Mouse (Mus musculus) midbrain, embryonic 12.5 days (tissue): Measurements from ENCODE around the gene Camk2g. TPM values are rescaled to one million over a fixed set of nuclear protein-coding genes. Genes with fewer than 3 reads are reported as not detected.

ENCODE experiments used
- ATAC-seq: fragments of 200-750 bp; cut with Nextera tagmentation; 2 replicates; pipeline ENCODE4 v1.8.0; 2017; ENCODE audit warnings: low read depth, moderate TSS enrichment, moderate library complexity; ENCODE audit not compliant: low FRiP score
- H3K27ac ChIP-seq: fragments of 300-500 bp; sonication (generic); replicated peaks from 2 replicates; pipeline ENCODE4 v1.5.1; 2016; ENCODE audit warnings: mild to moderate bottlenecking
- H3K27me3 ChIP-seq: fragments of 300-500 bp; sonication (generic); 2 replicates; pipeline ENCODE4 v1.6.1; 2016; ENCODE audit warnings: mild to moderate bottlenecking
- H3K36me3 ChIP-seq: fragments of 300-500 bp; sonication (generic); 2 replicates; pipeline ENCODE4 v1.6.1; 2016
- H3K4me1 ChIP-seq: fragments of 300-500 bp; sonication (generic); 2 replicates; pipeline ENCODE4 v1.6.1; 2016
- H3K4me2 ChIP-seq: fragments of 300-500 bp; sonication (generic); replicated peaks from 2 replicates; pipeline ENCODE4 v1.6.1; 2016; ENCODE audit warnings: mild to moderate bottlenecking, moderate library complexity
- H3K4me3 ChIP-seq: fragments of 300-500 bp; sonication (generic); 2 replicates; pipeline ENCODE4 v1.5.1; 2016; ENCODE audit warnings: mild to moderate bottlenecking
- H3K9ac ChIP-seq: fragments of 300-500 bp; sonication (generic); replicated peaks from 2 replicates; pipeline ENCODE4 v1.6.1; 2016; ENCODE audit warnings: mild to moderate bottlenecking, moderate library complexity
- H3K9me3 ChIP-seq: fragments of 300-500 bp; sonication (generic); 2 replicates; pipeline ENCODE4 v1.6.1; 2016; ENCODE audit warnings: mild to moderate bottlenecking
- WGBS: fragments of 180-500 bp; shearing (Covaris S2); methylation state at CpG from one replicate; pipeline ENCODE4 v1.1.7; 2016; 5-methylcytosine and 5-hydroxymethylcytosine counted together
- polyA plus RNA-seq: library from polyadenylated mRNA; unstranded; fragments of >200 nt; fragmentation: Nextera tagmentation; extraction: Ambion mirVana; gene quantifications from 2 replicates; pipeline ENCODE4 v1.2.1, GENCODE M21; 2016

Camk2g gene
- polyA plus RNA-seq, 1 experiment from 2014 or later, result 56.8 TPM

DNA sequence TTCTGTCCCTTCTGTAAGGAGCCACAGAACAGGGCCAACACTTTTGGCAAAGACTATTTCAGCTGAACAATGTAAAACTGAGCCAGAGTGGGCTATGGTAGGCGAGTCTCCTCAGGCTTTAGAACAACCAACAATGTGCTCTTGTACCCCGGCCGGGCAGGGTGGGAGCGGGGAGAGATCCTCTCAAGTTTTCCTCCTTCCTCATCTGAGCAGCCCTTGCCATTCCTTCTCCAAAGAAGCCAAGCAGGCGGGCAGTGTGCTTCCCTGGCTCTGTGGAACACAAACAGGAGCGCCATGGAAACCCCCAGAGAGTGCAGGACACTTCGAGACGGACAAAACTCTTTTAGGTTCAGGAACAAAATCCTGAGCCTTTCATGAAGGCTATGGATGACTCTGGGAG lies 15.4 kb downstream of the Camk2g start:
- 83% methylated on average over 8 of the region's 8 CpGs for WGBS
- no peak for ATAC-seq
- Histone ChIP-seq H3K27me3 (no peaks in the 10 kb centered on the region), H3K4me3 (no peak overlapping the region), H3K9me3 (no peaks in the 10 kb centered on the region), H3K4me1 (peaks cover 22% of the 10 kb centered on the region), H3K9ac (no peak overlapping the region), H3K4me2 (no peak overlapping the region), H3K36me3 (peaks cover 45% of the 10 kb centered on the region), H3K27ac (no peak overlapping the region)

DNA sequence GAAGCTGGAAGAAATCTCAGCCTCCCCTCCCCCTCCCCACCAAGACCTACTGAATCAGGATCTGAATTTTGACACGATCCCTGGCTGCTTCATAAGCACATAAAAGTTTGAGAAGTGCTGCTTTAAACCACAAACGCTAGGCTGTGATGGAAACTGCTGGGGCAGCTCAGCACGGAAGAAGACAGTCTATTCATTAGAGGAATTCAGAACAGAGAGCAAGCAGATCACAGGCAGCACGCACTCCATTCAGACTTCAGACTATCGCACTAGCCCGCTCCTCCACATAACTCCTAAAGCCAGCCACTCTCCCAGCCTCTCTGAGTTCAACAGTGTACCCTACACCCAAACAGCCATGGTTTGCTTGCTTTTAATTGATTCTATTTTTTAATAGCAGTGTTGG lies 18.2 kb downstream of the Camk2g start:
- no peak overlapping the region for H3K4me3 ChIP-seq
- 0 out of 2 replicates have a peak, but pooled peaks have one; percentile 9 for ATAC-seq
- no peak overlapping the region for H3K9ac ChIP-seq
- no peaks in the 10 kb centered on the region for H3K27me3 ChIP-seq
- no peaks in the 10 kb centered on the region for H3K9me3 ChIP-seq
- H3K36me3 ChIP-seq, result peaks cover 26% of the 10 kb centered on the region
- peak overlapping the region; percentile 16; the same call in 1 of the 2 replicates for H3K4me2 ChIP-seq
- H3K27ac ChIP-seq, result peak overlapping the region; percentile 36
- peaks cover 29% of the 10 kb centered on the region for H3K4me1 ChIP-seq
- WGBS, result 16% methylated on average over 6 of the region's 6 CpGs

DNA sequence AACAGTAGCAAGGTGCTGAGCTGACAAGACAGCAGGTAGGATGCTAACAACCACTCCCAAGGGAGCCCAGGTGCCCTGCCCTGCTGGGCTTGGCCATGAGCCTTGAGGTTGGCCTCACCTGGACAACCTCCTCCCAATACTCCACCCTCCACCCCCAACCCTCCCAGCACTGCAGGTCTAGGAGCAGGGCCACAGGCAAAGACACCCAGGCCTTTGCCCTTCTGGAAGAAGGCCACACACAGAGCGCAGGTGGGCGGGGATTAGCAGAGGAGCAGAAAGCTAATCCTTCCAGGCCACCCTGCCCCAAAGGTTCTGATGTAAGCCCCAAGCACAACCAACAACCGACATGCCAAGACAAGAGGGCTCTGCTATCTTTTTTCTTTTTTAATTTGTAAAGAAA lies 20.5 kb downstream of the Camk2g start:
- Histone ChIP-seq H3K36me3 (peaks cover 40% of the 10 kb centered on the region), H3K27me3 (no peaks in the 10 kb centered on the region), H3K4me1 (peaks cover 29% of the 10 kb centered on the region), H3K4me3 (no peak overlapping the region), H3K4me2 (no peak overlapping the region), H3K9ac (no peak overlapping the region), H3K9me3 (no peaks in the 10 kb centered on the region), H3K27ac (no peak overlapping the region)
- WGBS, result 32% methylated on average over 3 of the region's 3 CpGs
- no peak for ATAC-seq

DNA sequence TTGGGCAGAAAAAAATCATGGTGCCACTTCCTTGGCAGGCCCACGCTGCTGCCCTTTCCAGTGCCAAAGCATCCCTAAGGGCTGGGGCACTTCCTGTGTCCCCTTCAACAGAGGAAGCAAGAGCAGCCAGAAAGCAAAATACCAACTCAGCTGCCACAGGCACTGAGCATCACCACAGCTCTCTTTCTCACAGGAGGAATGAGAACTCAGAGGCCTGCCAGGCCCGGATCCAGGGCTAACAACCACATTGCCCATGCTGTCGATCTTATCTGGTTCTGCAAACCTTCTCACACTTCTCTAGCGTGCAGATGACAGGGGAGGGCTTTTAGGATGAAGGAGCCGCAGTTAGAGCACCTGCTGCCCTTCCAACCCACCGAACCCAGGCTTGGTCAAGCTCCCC lies 21.1 kb downstream of the Camk2g start:
- H3K27me3 ChIP-seq, result no peaks in the 10 kb centered on the region
- no peak overlapping the region for H3K4me2 ChIP-seq
- no peak overlapping the region for H3K4me3 ChIP-seq
- no peaks in the 10 kb centered on the region for H3K9me3 ChIP-seq
- H3K9ac ChIP-seq, result no peak overlapping the region
- H3K36me3 ChIP-seq, result peaks cover 40% of the 10 kb centered on the region
- no peak overlapping the region for H3K27ac ChIP-seq
- WGBS, result 81% methylated on average over 6 of the region's 6 CpGs
- ATAC-seq, result no peak
- peaks cover 29% of the 10 kb centered on the region for H3K4me1 ChIP-seq

DNA sequence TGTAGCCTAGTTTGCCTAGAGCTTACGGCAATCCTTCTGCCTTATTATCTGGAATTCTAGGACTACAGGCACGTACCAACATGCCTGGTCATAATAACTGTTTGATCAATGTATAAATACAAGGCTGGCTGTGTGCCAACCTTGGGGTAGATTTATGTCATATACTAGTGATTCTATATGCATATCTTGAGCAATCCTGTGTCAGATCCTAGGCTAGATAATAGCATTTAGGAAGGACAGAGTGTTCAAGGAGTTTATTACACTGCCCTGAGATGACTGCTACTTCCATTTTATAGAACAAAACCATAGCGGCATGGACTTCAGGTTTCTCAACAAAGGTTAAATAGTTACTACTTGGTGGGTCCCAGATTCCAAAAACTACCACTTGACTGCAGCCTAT lies 21.9 kb downstream of the Camk2g start:
- 96% methylated on average over 3 of the region's 3 CpGs for WGBS
- H3K9ac ChIP-seq, result no peak overlapping the region
- no peak overlapping the region for H3K27ac ChIP-seq
- ATAC-seq, result no peak
- peaks cover 29% of the 10 kb centered on the region for H3K4me1 ChIP-seq
- peaks cover 31% of the 10 kb centered on the region for H3K36me3 ChIP-seq
- no peak overlapping the region for H3K4me3 ChIP-seq
- no peaks in the 10 kb centered on the region for H3K27me3 ChIP-seq
- no peak overlapping the region for H3K4me2 ChIP-seq
- no peaks in the 10 kb centered on the region for H3K9me3 ChIP-seq

DNA sequence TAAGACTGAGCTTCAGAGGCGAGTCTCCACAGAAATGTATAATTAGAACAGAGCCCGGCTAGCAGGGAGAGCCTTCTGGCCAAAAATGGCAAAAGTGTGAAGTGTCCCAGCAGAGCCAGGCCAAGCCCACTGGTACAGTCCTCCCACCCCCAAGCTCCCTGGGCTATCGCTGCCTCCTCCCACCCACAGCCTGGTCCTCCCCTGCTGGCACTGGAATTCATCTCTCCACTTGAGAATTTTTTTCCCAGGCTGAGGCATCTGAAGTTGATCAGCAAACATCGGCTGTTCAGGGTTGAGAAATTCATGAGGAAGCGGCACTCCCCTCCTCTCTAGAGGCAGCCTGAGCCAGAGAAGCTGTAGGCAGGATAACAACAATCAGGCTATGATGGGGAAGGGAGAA lies 25.3 kb downstream of the Camk2g start:
- no peak overlapping the region for H3K27ac ChIP-seq
- H3K4me3 ChIP-seq, result no peak overlapping the region
- no peaks in the 10 kb centered on the region for H3K9me3 ChIP-seq
- no peak for ATAC-seq
- peaks cover 54% of the 10 kb centered on the region for H3K36me3 ChIP-seq
- H3K9ac ChIP-seq, result no peak overlapping the region
- H3K4me1 ChIP-seq, result peaks cover 7% of the 10 kb centered on the region; the same call in 1 of the 2 replicates
- WGBS, result 79% methylated on average over 5 of the region's 5 CpGs
- no peak overlapping the region for H3K4me2 ChIP-seq
- no peaks in the 10 kb centered on the region for H3K27me3 ChIP-seq

DNA sequence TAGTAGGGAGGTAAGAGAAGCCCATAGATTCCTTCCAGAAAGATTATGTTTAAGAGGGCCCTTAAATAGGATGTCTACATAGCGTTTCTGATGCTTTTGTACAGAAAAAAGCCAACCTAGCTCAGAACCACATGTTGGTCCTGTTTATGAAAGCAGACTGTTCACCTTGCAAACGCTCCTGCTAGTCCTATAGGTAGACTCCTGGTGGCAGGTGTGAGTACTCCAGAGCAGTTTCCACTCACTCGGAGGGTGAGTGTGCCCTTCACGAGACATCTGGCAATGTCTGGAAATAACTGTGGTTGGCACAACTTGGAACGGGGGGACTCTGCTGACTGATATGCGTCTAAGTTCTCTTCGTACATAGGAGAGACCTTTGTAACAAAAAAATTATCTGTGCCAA lies 26.0 kb downstream of the Camk2g start:
- no peak overlapping the region for H3K9ac ChIP-seq
- H3K27ac ChIP-seq, result no peak overlapping the region
- H3K9me3 ChIP-seq, result no peaks in the 10 kb centered on the region
- H3K4me3 ChIP-seq, result no peak overlapping the region
- no peak overlapping the region for H3K4me2 ChIP-seq
- WGBS, result 95% methylated on average over 7 of the region's 7 CpGs
- no peak for ATAC-seq
- no peaks in the 10 kb centered on the region for H3K27me3 ChIP-seq
- 0 out of 2 replicates have a peak, but pooled peaks cover 3% of the 10 kb centered on the region for H3K4me1 ChIP-seq
- H3K36me3 ChIP-seq, result peaks cover 60% of the 10 kb centered on the region

DNA sequence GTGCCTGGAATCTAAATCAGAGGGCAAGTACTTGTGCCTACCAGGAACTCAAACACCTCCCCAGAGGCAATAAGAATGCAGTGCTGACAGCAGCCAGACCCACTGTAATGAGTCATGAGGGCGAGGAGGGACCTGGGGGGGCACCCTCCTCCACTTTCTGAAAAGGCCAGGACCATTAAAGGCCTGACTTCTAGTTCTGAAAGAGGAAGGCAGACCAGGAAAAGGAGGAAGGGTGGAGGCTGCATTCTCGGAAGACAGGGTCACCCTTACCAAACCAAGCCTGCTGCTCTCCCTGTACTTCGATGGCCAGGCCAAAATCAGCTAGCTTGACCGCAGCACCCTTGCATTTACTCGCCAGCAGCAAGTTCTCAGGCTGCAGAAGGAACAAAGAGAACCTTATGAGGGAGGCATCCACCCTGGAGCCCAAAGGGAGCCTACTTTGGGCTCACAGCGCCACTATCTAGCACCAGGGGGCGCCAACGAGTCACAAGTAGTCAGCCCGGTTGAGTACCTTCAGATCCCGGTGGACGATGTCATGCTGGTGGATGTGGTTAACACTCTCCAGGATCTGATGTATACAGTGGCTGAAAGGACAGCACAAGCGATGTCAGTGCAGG lies 28.1 kb downstream of the Camk2g start:
- Histone ChIP-seq H3K9me3 (no peaks in the 10 kb centered on the region), H3K27ac (no peak overlapping the region), H3K27me3 (no peaks in the 10 kb centered on the region), H3K36me3 (peaks cover 79% of the 10 kb centered on the region), H3K4me1 (no peaks in the 10 kb centered on the region), H3K4me2 (no peak overlapping the region), H3K9ac (no peak overlapping the region), H3K4me3 (no peak overlapping the region)
- WGBS, result 31% methylated on average over 12 of the region's 12 CpGs
- ATAC-seq, result peak; percentile 66; the same call in 1 of the 2 replicates

DNA sequence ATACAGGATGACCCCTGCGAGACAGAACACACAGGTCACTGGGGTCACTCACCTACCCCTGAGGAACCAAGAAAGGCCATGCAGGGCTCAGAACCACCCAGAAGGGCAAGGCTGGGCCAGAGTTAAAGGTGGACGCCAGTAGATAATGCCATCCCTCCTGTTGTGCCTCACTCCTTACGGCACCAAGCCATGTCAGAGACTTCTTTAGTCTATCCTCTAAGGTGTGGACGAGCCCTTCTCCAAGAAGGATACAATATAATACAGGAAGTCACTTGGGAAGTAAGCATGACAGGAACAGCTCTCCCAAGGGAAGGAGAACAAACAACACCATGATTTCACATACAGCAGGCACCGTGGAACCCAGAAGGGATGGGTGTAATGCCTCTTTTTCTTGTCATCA lies 28.9 kb downstream of the Camk2g start:
- H3K27ac ChIP-seq, result no peak overlapping the region
- peaks cover 79% of the 10 kb centered on the region for H3K36me3 ChIP-seq
- H3K4me1 ChIP-seq, result no peaks in the 10 kb centered on the region
- no peak overlapping the region for H3K9ac ChIP-seq
- ATAC-seq, result no peak
- no peaks in the 10 kb centered on the region for H3K9me3 ChIP-seq
- H3K4me3 ChIP-seq, result no peak overlapping the region
- WGBS, result 83% methylated on average over 5 of the region's 5 CpGs
- no peak overlapping the region for H3K4me2 ChIP-seq
- H3K27me3 ChIP-seq, result no peaks in the 10 kb centered on the region

DNA sequence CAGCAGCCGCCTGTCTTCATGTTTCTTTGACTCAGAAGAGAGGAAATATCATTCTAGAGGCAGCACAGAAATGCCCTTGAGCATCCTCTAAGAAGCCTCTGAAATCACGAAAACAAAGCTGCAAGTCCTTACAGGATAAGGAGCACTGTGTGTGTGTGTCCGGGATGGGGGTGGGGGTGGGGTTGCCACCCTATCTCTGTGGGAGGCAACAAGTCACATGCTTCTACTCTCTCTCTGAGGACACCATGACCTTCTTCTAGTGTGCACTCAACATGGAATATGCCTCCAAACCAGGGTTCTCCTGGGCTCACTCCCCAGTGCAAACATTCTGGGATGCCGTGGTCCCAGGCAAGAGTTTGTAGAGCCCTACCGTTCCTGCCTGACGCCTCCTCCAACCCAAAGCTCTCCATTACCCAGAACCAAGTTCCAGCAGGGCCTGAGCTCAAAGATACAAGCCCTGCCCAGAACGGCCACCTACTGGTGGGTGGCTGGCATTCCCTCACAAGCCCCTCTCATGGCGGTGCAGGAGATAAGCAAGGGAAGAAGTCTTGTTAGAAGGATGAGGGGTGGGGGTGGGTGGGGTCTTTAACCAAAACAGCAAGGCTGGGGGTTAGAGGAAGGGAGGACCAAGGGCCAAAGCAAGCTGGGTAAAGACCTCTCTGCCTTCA lies 35.0 kb downstream of the Camk2g start:
- Histone ChIP-seq H3K27me3 (no peaks in the 10 kb centered on the region), H3K4me2 (no peak overlapping the region), H3K27ac (no peak overlapping the region), H3K9ac (no peak overlapping the region), H3K4me1 (no peaks in the 10 kb centered on the region), H3K4me3 (no peak overlapping the region), H3K9me3 (no peaks in the 10 kb centered on the region), H3K36me3 (peaks cover 90% of the 10 kb centered on the region)
- no peak for ATAC-seq
- WGBS, result 82% methylated on average over 8 of the region's 8 CpGs

DNA sequence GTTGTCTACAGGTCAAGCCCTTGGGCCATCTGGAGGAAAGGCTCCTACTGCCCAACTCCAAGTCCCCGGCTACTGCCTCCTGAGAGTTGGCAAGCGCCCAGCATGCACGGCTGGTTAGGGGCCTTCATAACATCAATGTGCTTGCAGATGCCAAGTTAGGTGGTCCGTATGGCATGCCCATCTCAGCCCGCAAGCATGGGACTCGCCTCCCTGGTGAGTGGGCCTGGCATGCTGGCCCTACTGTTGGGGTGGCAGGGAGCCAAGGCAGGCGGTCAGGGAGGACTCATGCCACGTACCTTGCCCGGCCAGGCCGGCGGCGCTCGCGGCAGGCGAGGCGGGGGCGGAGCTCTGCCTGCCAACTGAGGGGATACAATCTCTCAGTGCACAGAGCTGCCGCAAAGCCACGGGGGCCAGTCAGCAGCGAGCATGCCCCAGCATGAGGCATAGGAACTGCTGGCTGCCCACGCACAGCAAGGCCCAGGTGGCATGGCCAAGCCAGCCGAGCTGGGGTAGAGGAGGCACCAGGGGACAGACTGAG lies 36.4 kb downstream of the Camk2g start:
- Histone ChIP-seq H3K27ac (no peak overlapping the region), H3K9ac (no peak overlapping the region), H3K4me3 (no peak overlapping the region), H3K4me1 (no peaks in the 10 kb centered on the region), H3K36me3 (peaks cover 76% of the 10 kb centered on the region), H3K4me2 (no peak overlapping the region), H3K9me3 (no peaks in the 10 kb centered on the region), H3K27me3 (no peaks in the 10 kb centered on the region)
- 98% methylated on average over 22 of the region's 22 CpGs for WGBS
- ATAC-seq, result no peak

DNA sequence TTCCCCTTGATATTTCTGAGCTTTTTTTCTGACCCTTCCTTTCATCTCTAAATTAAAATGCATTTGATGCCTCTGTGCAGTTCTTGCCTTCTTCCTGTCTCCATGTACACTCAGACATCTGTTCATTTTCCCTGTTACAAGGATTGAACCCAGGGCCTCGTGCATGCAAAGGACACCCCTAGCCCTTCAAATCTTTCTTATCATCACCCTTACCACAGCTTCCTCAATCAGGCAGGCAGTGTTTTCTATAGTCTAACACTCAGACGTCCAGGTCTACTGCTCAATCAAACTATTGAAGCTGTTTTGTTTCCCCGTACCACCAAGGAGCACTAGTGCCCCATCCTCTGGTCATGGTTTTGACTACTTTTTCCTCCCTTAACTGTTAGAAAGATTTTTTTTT lies 40.1 kb downstream of the Camk2g start:
- H3K36me3 ChIP-seq, result peaks cover 40% of the 10 kb centered on the region
- ATAC-seq, result no peak
- WGBS, result 89% methylated on average over 3 of the region's 3 CpGs

More for the DNA sequence above, 40.1 kb downstream of the Camk2g start:
- Histone ChIP-seq H3K4me3 (no peak overlapping the region), H3K9ac (no peak overlapping the region), H3K27me3 (no peaks in the 10 kb centered on the region), H3K27ac (no peak overlapping the region), H3K9me3 (no peaks in the 10 kb centered on the region), H3K4me1 (no peaks in the 10 kb centered on the region), H3K4me2 (no peak overlapping the region)
